Mouse (Mus musculus) ES-Bruce4 (cell line): ENCODE measurements around the gene Srebf1. TPM values are rescaled to one million over a fixed set of nuclear protein-coding genes. Genes with fewer than 3 reads are reported as not detected.

ENCODE experiments used
- H3K27ac ChIP-seq: 2 replicates; pipeline ENCODE4 v1.5.1; 2012; ENCODE audit warnings: low read length, inconsistent platforms; ENCODE audit not compliant: insufficient read depth
- H3K27me3 ChIP-seq: 2 replicates; pipeline ENCODE4 v1.6.1; 2012; ENCODE audit warnings: mild to moderate bottlenecking, low read length, inconsistent platforms; ENCODE audit not compliant: control insufficient read depth, poor library complexity, insufficient read depth, severe bottlenecking
- H3K36me3 ChIP-seq: 2 replicates; pipeline ENCODE4 v1.6.1; 2012; ENCODE audit warnings: inconsistent platforms, mild to moderate bottlenecking, low read length, moderate library complexity; ENCODE audit not compliant: control insufficient read depth, poor library complexity, insufficient read depth, severe bottlenecking
- H3K4me1 ChIP-seq: one replicate; pipeline ENCODE4 v1.8.1; 2011; ENCODE audit warnings: low read length; ENCODE audit not compliant: control insufficient read depth, insufficient read depth
- H3K4me3 ChIP-seq: 2 replicates; pipeline ENCODE4 v1.5.1; 2011; ENCODE audit warnings: low read depth, mild to moderate bottlenecking, low read length
- H3K9ac ChIP-seq: 2 replicates; pipeline ENCODE4 v1.6.1; 2012; ENCODE audit warnings: low read depth, mild to moderate bottlenecking, inconsistent platforms; ENCODE audit not compliant: poor library complexity, severe bottlenecking
- H3K9me3 ChIP-seq: replicated peaks from 2 replicates; pipeline ENCODE4 v1.6.1; 2012; ENCODE audit warnings: mild to moderate bottlenecking, low read length, inconsistent platforms; ENCODE audit not compliant: control insufficient read depth, poor library complexity, insufficient read depth, severe bottlenecking
- CTCF ChIP-seq: IDR thresholded peaks from one replicate; pipeline ENCODE4 v1.8.1; 2011; ENCODE audit warnings: low read depth, low read length
- EP300 ChIP-seq: IDR thresholded peaks from 2 replicates; pipeline ENCODE4 v1.6.1; 2011; ENCODE audit warnings: low read depth, low read length; ENCODE audit not compliant: insufficient read depth
- POLR2A ChIP-seq: IDR thresholded peaks from one replicate; pipeline ENCODE4 v1.8.1; 2011; ENCODE audit warnings: low read length; ENCODE audit not compliant: insufficient read depth
- polyA plus RNA-seq: library from polyadenylated mRNA; stranded (reverse); fragments of >200 nt; gene quantifications from 2 replicates; pipeline ENCODE4 v1.2.4, GENCODE M21; 2011; ENCODE audit warnings: low read depth; ENCODE audit not compliant: missing spikeins, insufficient read depth, insufficient read length

Srebf1 gene
- polyA plus RNA-seq, 1 experiment: 68.6 TPM

GRCm38 (mm10) chr11:60199702-60200184 is 22.6 kb downstream of the Srebf1 start:
- no peak overlapping the region for H3K27ac ChIP-seq
- no peaks in the 10 kb centered on the region for H3K4me1 ChIP-seq
- H3K4me3 ChIP-seq: peak overlapping the region; percentile 22; the same call in 1 of the 2 replicates
- H3K36me3 ChIP-seq: peaks cover 36% of the 10 kb centered on the region
- no peak overlapping the region for H3K9ac ChIP-seq
- H3K9me3 ChIP-seq: no peaks in the 10 kb centered on the region
- H3K27me3 ChIP-seq: no peaks in the 10 kb centered on the region
- TF ChIP-seq CTCF (peak; percentile 98), POLR2A (no peak)

- no peak for TF ChIP-seq POLR2A
- TF ChIP-seq EP300: no peak
- no peak for TF ChIP-seq CTCF
- H3K27me3 ChIP-seq: no peaks in the 10 kb centered on the region
- no peak overlapping the region for H3K9ac ChIP-seq
- no peaks in the 10 kb centered on the region for H3K9me3 ChIP-seq
- H3K4me3 ChIP-seq: no peak overlapping the region
- peaks cover 28% of the 10 kb centered on the region for H3K36me3 ChIP-seq
- no peaks in the 10 kb centered on the region for H3K4me1 ChIP-seq
- no peak overlapping the region for H3K27ac ChIP-seq
Measured at GRCm38 (mm10) chr11:60198651-60199050, 23.7 kb downstream of the Srebf1 start.

- no peaks in the 10 kb centered on the region for H3K27me3 ChIP-seq
- TF ChIP-seq EP300: no peak
- no peak for TF ChIP-seq POLR2A
- TF ChIP-seq CTCF: no peak
- H3K9ac ChIP-seq: no peak overlapping the region
- H3K4me3 ChIP-seq: no peak overlapping the region
- no peak overlapping the region for H3K27ac ChIP-seq
- H3K36me3 ChIP-seq: peaks cover 23% of the 10 kb centered on the region
- no peaks in the 10 kb centered on the region for H3K9me3 ChIP-seq
- H3K4me1 ChIP-seq: no peaks in the 10 kb centered on the region
Measured at GRCm38 (mm10) chr11:60197998-60198619, 24.3 kb downstream of the Srebf1 start.

GRCm38 (mm10) chr11:60196344-60196743 is 26.0 kb downstream of the Srebf1 start:
- no peak overlapping the region for H3K9ac ChIP-seq
- H3K9me3 ChIP-seq: no peaks in the 10 kb centered on the region
- H3K27ac ChIP-seq: no peak overlapping the region
- peaks cover 9% of the 10 kb centered on the region for H3K36me3 ChIP-seq
- TF ChIP-seq CTCF (no peak), POLR2A (no peak), EP300 (no peak)
- H3K27me3 ChIP-seq: no peaks in the 10 kb centered on the region
- H3K4me1 ChIP-seq: no peaks in the 10 kb centered on the region
- H3K4me3 ChIP-seq: no peak overlapping the region

- H3K36me3 ChIP-seq: peaks cover 6% of the 10 kb centered on the region
Measured at GRCm38 (mm10) chr11:60195108-60195507, 27.3 kb downstream of the Srebf1 start.

GRCm38 (mm10) chr11:60193556-60193955 is 28.8 kb downstream of the Srebf1 start:
- no peaks in the 10 kb centered on the region for H3K36me3 ChIP-seq

More at GRCm38 (mm10) chr11:60195108-60195507, 27.3 kb downstream of the Srebf1 start:
- Histone ChIP-seq H3K4me1 (no peaks in the 10 kb centered on the region), H3K9ac (no peak overlapping the region), H3K9me3 (no peaks in the 10 kb centered on the region), H3K27ac (no peak overlapping the region), H3K4me3 (no peak overlapping the region), H3K27me3 (no peaks in the 10 kb centered on the region)
- TF ChIP-seq CTCF: peak; percentile 36
- TF ChIP-seq POLR2A: no peak

More at GRCm38 (mm10) chr11:60193556-60193955, 28.8 kb downstream of the Srebf1 start:
- TF ChIP-seq CTCF (no peak), POLR2A (no peak), EP300 (no peak)
- H3K9ac ChIP-seq: no peak overlapping the region
- no peak overlapping the region for H3K4me3 ChIP-seq
- H3K27ac ChIP-seq: no peak overlapping the region
- H3K9me3 ChIP-seq: no peaks in the 10 kb centered on the region
- H3K4me1 ChIP-seq: peaks cover 2% of the 10 kb centered on the region
- H3K27me3 ChIP-seq: no peaks in the 10 kb centered on the region
